Mouse (Mus musculus): ENCODE measurements around the gene Prm3. TPM values are rescaled to one million over a fixed set of nuclear protein-coding genes. Genes with fewer than 3 reads are reported as not detected.

The Prm3 gene
- total RNA-seq, 2 experiments from 2014 or later = not detected

- DNase-seq (ENCODE audit: extremely low spot score in 1 of 2, low spot score in 2 of 2) = no peak
- intact Hi-C loops (cut with DNase I) = no loop called here
Measured at GRCm38 (mm10) chr16:10741082-10741481, 49.6 kb downstream of the Prm3 start.

Other genes starting within 250 kb of the Prm3 start
- 10 to 100 TPM; 27.5 to 30.2 TPM for gene Dexi, start 247.9 kb downstream of the Prm3 start, total RNA-seq (2021)
- 10 to 100 TPM; 69.3 to 71.5 TPM for gene Clec16a, start 245.6 kb downstream of the Prm3 start, total RNA-seq (2021)
- gene Socs1, start 5.4 kb downstream of the Prm3 start, total RNA-seq (2021) = 1 to 10 TPM; 1.3 to 1.5 TPM
- gene Tnp2, start 2.3 kb downstream of the Prm3 start, total RNA-seq (2021) = not detected
- gene Prm2, start 5.2 kb upstream of the Prm3 start, total RNA-seq (2021) = not detected
- not detected for gene Prm1, start 14.9 kb upstream of the Prm3 start, total RNA-seq (2021)
- not detected for gene Gm11172, start 22.0 kb upstream of the Prm3 start, total RNA-seq (2021)
- under 1 TPM; 0.19 to 0.51 TPM for gene Rmi2, start 44.1 kb upstream of the Prm3 start, total RNA-seq (2021)

Measured in left cerebral cortex, postnatal 10 days (tissue).